Mouse (Mus musculus): ENCODE measurements around the gene Errfi1. TPM values are rescaled to one million over a fixed set of nuclear protein-coding genes. Genes with fewer than 3 reads are reported as not detected.

The Errfi1 gene
- total and polyA plus RNA-seq, 2 experiments from 2014 or later: 17.2 to 34.9 TPM

GRCm38 (mm10) chr4:150913743-150914142 lies 60.0 kb downstream of the Errfi1 start:
- H3K9me3 ChIP-seq (ENCODE audit: low read length): no peaks in the 10 kb centered on the region
- TF ChIP-seq CTCF (IDR thresholded peaks at IDR 0.05; ENCODE audit: low read depth): no peak
- H3K27ac ChIP-seq (ENCODE audit: low read depth, low read length): peak overlapping the region; percentile 73; the same call in 1 of the 2 replicates
- H3K36me3 ChIP-seq (ENCODE audit: insufficient read depth): no peaks in the 10 kb centered on the region
- H3K9ac ChIP-seq: peak overlapping the region; percentile 70
- no peaks in the 10 kb centered on the region for H3K27me3 ChIP-seq (ENCODE audit: insufficient read depth, low read length)
- DNase-seq (no peak), ATAC-seq (no peak)
- peaks cover 4% of the 10 kb centered on the region for H3K4me1 ChIP-seq (ENCODE audit: insufficient read depth)
- H3K4me3 ChIP-seq (ENCODE audit: low read depth, low read length): peak overlapping the region; percentile 58
- H3K4me2 ChIP-seq (ENCODE audit: low read depth): peak overlapping the region; percentile 76
- 16% methylated on average over 12 of the region's 12 CpGs for WGBS

- Histone ChIP-seq H3K4me3 (ENCODE audit: low read depth, low read length) (peak within 1 kb of the TSS; percentile 58), H3K9me3 (ENCODE audit: low read length) (no peaks in the 10 kb centered on the region), H3K9ac (peak within 1 kb of the TSS; percentile 70), H3K27ac (ENCODE audit: low read depth, low read length) (peak within 1 kb of the TSS; percentile 73), H3K36me3 (ENCODE audit: insufficient read depth) (no peaks in the 10 kb centered on the region), H3K4me1 (ENCODE audit: insufficient read depth) (peaks cover 4% of the 10 kb centered on the region), H3K27me3 (ENCODE audit: insufficient read depth, low read length) (no peaks in the 10 kb centered on the region; the same call in 1 of the 2 replicates), H3K4me2 (ENCODE audit: low read depth) (peak within 1 kb of the TSS; percentile 76)
- ATAC-seq: peak; percentile 91
- under 1% methylated on average over 48 of the region's 48 CpGs for WGBS
- DNase-seq: peak; percentile 99
- peak; percentile 86 for TF ChIP-seq CTCF (IDR thresholded peaks at IDR 0.05; ENCODE audit: low read depth)
Observed at GRCm38 (mm10) chr4:150914290-150914733, 60.6 kb downstream of the Errfi1 start, which contains the start of the genes Park7 and Tnfrsf9. TSS of gene Park7 (minus strand) at chr4:150914437. TSS of gene Tnfrsf9 (plus strand) at chr4:150914562.

GRCm38 (mm10) chr4:150915181-150915906 lies 61.6 kb downstream of the Errfi1 start:
- DNase-seq: no peak
- Histone ChIP-seq H3K9ac (peak overlapping the region; percentile 70), H3K4me3 (ENCODE audit: low read depth, low read length) (peak overlapping the region; percentile 58), H3K4me2 (ENCODE audit: low read depth) (peak overlapping the region; percentile 76), H3K4me1 (ENCODE audit: insufficient read depth) (peaks cover 4% of the 10 kb centered on the region), H3K36me3 (ENCODE audit: insufficient read depth) (no peaks in the 10 kb centered on the region), H3K27me3 (ENCODE audit: insufficient read depth, low read length) (no peaks in the 10 kb centered on the region; the same call in 1 of the 2 replicates), H3K9me3 (ENCODE audit: low read length) (no peaks in the 10 kb centered on the region), H3K27ac (ENCODE audit: low read depth, low read length) (peak overlapping the region; percentile 62)
- ATAC-seq: no peak
- 43% methylated on average over 10 of the region's 10 CpGs for WGBS
- TF ChIP-seq CTCF (IDR thresholded peaks at IDR 0.05; ENCODE audit: low read depth): no peak

GRCm38 (mm10) chr4:150917336-150918027 lies 63.8 kb downstream of the Errfi1 start:
- peaks cover 4% of the 10 kb centered on the region for H3K4me1 ChIP-seq (ENCODE audit: insufficient read depth)
- H3K9me3 ChIP-seq (ENCODE audit: low read length): no peaks in the 10 kb centered on the region
- no peak for DNase-seq
- no peak for TF ChIP-seq CTCF (IDR thresholded peaks at IDR 0.05; ENCODE audit: low read depth)
- WGBS: 75% methylated on average over 8 of the region's 8 CpGs
- no peak overlapping the region for H3K4me2 ChIP-seq (ENCODE audit: low read depth)
- no peak overlapping the region for H3K9ac ChIP-seq
- H3K36me3 ChIP-seq (ENCODE audit: insufficient read depth): no peaks in the 10 kb centered on the region
- ATAC-seq: no peak
- H3K27me3 ChIP-seq (ENCODE audit: insufficient read depth, low read length): no peaks in the 10 kb centered on the region; the same call in 1 of the 2 replicates
- H3K4me3 ChIP-seq (ENCODE audit: low read depth, low read length): no peak overlapping the region
- no peak overlapping the region for H3K27ac ChIP-seq (ENCODE audit: low read depth, low read length)

Other genes with a start within 250 kb of the Errfi1 start
- 30.5 and 37.2 TPM in 2 replicates for gene Slc45a1, start 201.7 kb upstream of the Errfi1 start, total RNA-seq (2014; rRNA removed)
- gene Slc45a1, start 201.7 kb upstream of the Errfi1 start, polyA plus RNA-seq (2015; fragmentation: Nextera tagmentation; extraction: Ambion mirVana): 38.9 and 43.9 TPM in 2 replicates
- 197 and 258 TPM in 2 replicates for gene Park7, start 60.5 kb downstream of the Errfi1 start, total RNA-seq (2014; rRNA removed)
- 439 and 481 TPM in 2 replicates for gene Park7, start 60.5 kb downstream of the Errfi1 start, polyA plus RNA-seq (2015; fragmentation: Nextera tagmentation; extraction: Ambion mirVana)
- gene Tnfrsf9, start 60.6 kb downstream of the Errfi1 start, total RNA-seq (2014; rRNA removed): 0.19 and 1.2 TPM in 2 replicates
- gene Tnfrsf9, start 60.6 kb downstream of the Errfi1 start, polyA plus RNA-seq (2015; fragmentation: Nextera tagmentation; extraction: Ambion mirVana): 0.11 and 0.36 TPM in 2 replicates
- gene Uts2, start 143.2 kb downstream of the Errfi1 start, total RNA-seq (2014; rRNA removed): not detected in 2 replicates
- gene Uts2, start 143.2 kb downstream of the Errfi1 start, polyA plus RNA-seq (2015; fragmentation: Nextera tagmentation; extraction: Ambion mirVana): not detected in 2 replicates
- gene Per3, start 190.7 kb downstream of the Errfi1 start, total RNA-seq (2014; rRNA removed): 3.3 and 6.9 TPM in 2 replicates
- gene Per3, start 190.7 kb downstream of the Errfi1 start, polyA plus RNA-seq (2015; fragmentation: Nextera tagmentation; extraction: Ambion mirVana): 2.9 and 3.0 TPM in 2 replicates
- 37.9 and 47.1 TPM in 2 replicates for gene Vamp3, start 204.0 kb downstream of the Errfi1 start, total RNA-seq (2014; rRNA removed)
- gene Vamp3, start 204.0 kb downstream of the Errfi1 start, polyA plus RNA-seq (2015; fragmentation: Nextera tagmentation; extraction: Ambion mirVana): 39.2 and 48.8 TPM in 2 replicates
- gene Gm13090, start 235.7 kb downstream of the Errfi1 start, total RNA-seq (2014; rRNA removed): not detected in 2 replicates
- not detected in 2 replicates for gene Gm13090, start 235.7 kb downstream of the Errfi1 start, polyA plus RNA-seq (2015; fragmentation: Nextera tagmentation; extraction: Ambion mirVana)